Mouse (Mus musculus): ENCODE data around the gene Lrrc59. TPM values are rescaled to one million over a fixed set of nuclear protein-coding genes. Genes with fewer than 3 reads are reported as not detected.

Lrrc59 gene
- total and polyA plus RNA-seq, 3 experiments = 324 to 493 (median 325) TPM

GRCm38 (mm10) chr11:94634431-94634830 lies 4.9 kb downstream of the Lrrc59 start:
- Histone ChIP-seq H3K9me3 (replicated peaks; ENCODE audit: low read length) (no peaks in the 10 kb centered on the region), H3K4me2 (ENCODE audit: insufficient read depth, low read depth, poor library complexity, severe bottlenecking) (no peak overlapping the region), H3K36me3 (replicated peaks in 1 of 2; ENCODE audit: control insufficient read depth in 1 of 2, insufficient read depth in 1 of 2, low read length in 1 of 2) (peaks cover 72 to 85% of the 10 kb centered on the region in 2 experiments), H3K9ac (ENCODE audit: insufficient read depth, low read depth) (no peak overlapping the region), H3K4me3 (replicated peaks in 1 of 3; ENCODE audit: low read depth in 2 of 3, low read length in 2 of 3, poor library complexity in 1 of 3) (no peak overlapping the region), H3K27me3 (replicated peaks) (no peaks in the 10 kb centered on the region), H3K79me2 (replicated peaks; ENCODE audit: control insufficient read depth, extremely low read depth, insufficient read depth, poor library complexity, severe bottlenecking) (peaks cover 52% of the 10 kb centered on the region), H3K27ac (ENCODE audit: insufficient read depth, low read depth) (no peak overlapping the region), H3K4me1 (ENCODE audit: control insufficient read depth in 1 of 2, insufficient read depth in 2 of 2) (peaks cover 2 to 29% of the 10 kb centered on the region in 2 experiments; a peak in 2 of 4 replicates)
- no peak for DNase-seq (ENCODE audit: extremely low read depth)
- in situ Hi-C loops (cut with MboI; ENCODE audit: low pct_ligation_motif_present, low pct_unique_long_range_greater_than_20kb, low sequenced_read_pairs) = no loop called here
- TF ChIP-seq NELFE (IDR thresholded peaks at IDR 0.05; ENCODE audit: low read depth, low read length) (no peak), USF1 (IDR thresholded peaks at IDR 0.05; ENCODE audit: low read depth, low read length) (no peak), UBTF (IDR thresholded peaks at IDR 0.05; ENCODE audit: low read depth, low read length) (no peak), ZMIZ1 (IDR thresholded peaks at IDR 0.05; ENCODE audit: low read depth, low read length) (no peak), MAX (IDR thresholded peaks at IDR 0.05; ENCODE audit: low read length) (no peak), MAFK (IDR thresholded peaks at IDR 0.05; ENCODE audit: insufficient replicate concordance, low read length) (no peak), MEF2A (IDR thresholded peaks at IDR 0.05; ENCODE audit: borderline replicate concordance, low read depth, low read length) (no peak), MYC (IDR thresholded peaks at IDR 0.05; ENCODE audit: low read depth, low read length) (no peak), ZKSCAN1 (IDR thresholded peaks at IDR 0.05; ENCODE audit: borderline replicate concordance, low read depth, low read length) (no peak), SMC3 (IDR thresholded peaks at IDR 0.05; ENCODE audit: low read depth, low read length) (no peak), EP300 (IDR thresholded peaks at IDR 0.05; ENCODE audit: low read length) (no peak), TCF12 (IDR thresholded peaks at IDR 0.05; ENCODE audit: low read depth, low read length) (no peak), GABPA (IDR thresholded peaks at IDR 0.05; ENCODE audit: insufficient replicate concordance, low read depth, low read length) (no peak), PAX5 (IDR thresholded peaks at IDR 0.05; ENCODE audit: low read length) (no peak)
- dilution Hi-C loops (cut with MboI; ENCODE audit: extremely low pct_ligation_motif_present, extremely low pct_unique_long_range_greater_than_20kb, low sequenced_read_pairs) = no loop called here

- Histone ChIP-seq H3K9ac (ENCODE audit: insufficient read depth, low read depth) (no peak overlapping the region), H3K4me1 (ENCODE audit: control insufficient read depth in 1 of 2, insufficient read depth in 2 of 2) (no peaks in the 10 kb centered on the region), H3K27ac (ENCODE audit: insufficient read depth, low read depth) (no peak overlapping the region), H3K27me3 (replicated peaks) (no peaks in the 10 kb centered on the region), H3K79me2 (replicated peaks; ENCODE audit: control insufficient read depth, extremely low read depth, insufficient read depth, poor library complexity, severe bottlenecking) (no peaks in the 10 kb centered on the region), H3K36me3 (replicated peaks in 1 of 2; ENCODE audit: control insufficient read depth in 1 of 2, insufficient read depth in 1 of 2, low read length in 1 of 2) (peaks cover 82 to 93% of the 10 kb centered on the region in 2 experiments), H3K4me2 (ENCODE audit: insufficient read depth, low read depth, poor library complexity, severe bottlenecking) (no peak overlapping the region), H3K9me3 (replicated peaks; ENCODE audit: low read length) (peaks cover 5% of the 10 kb centered on the region), H3K4me3 (replicated peaks in 1 of 3; ENCODE audit: low read depth in 2 of 3, low read length in 2 of 3, poor library complexity in 1 of 3) (no peak overlapping the region)
- in situ Hi-C loops (cut with MboI; ENCODE audit: low pct_ligation_motif_present, low pct_unique_long_range_greater_than_20kb, low sequenced_read_pairs) = no loop called here
- no peak for DNase-seq (ENCODE audit: extremely low read depth)
- dilution Hi-C loops (cut with MboI; ENCODE audit: extremely low pct_ligation_motif_present, extremely low pct_unique_long_range_greater_than_20kb, low sequenced_read_pairs) = no loop called here
- TF ChIP-seq POLR2AphosphoS2 (IDR thresholded peaks at IDR 0.05; ENCODE audit: low read depth, low read length) (peak; percentile 43; the same call in 1 of the 2 replicates), MEF2A (IDR thresholded peaks at IDR 0.05; ENCODE audit: borderline replicate concordance, low read depth, low read length) (no peak), MAZ (IDR thresholded peaks at IDR 0.05; ENCODE audit: low read depth, low read length) (no peak), RCOR1 (conservative IDR thresholded peaks at IDR 0.05; ENCODE audit: low read depth, low read length) (no peak), MXI1 (IDR thresholded peaks at IDR 0.05; ENCODE audit: low read depth, low read length) (no peak), TCF12 (IDR thresholded peaks at IDR 0.05; ENCODE audit: low read depth, low read length) (no peak), JUND (conservative IDR thresholded peaks at IDR 0.05; ENCODE audit: low read depth, low read length) (no peak), CTCF (conservative IDR thresholded peaks at IDR 0.05 in 1 of 2, IDR thresholded peaks at IDR 0.05 in 1 of 2; ENCODE audit: low read depth in 2 of 2, low read length in 2 of 2) (peak in 1 of 2 experiments; percentile 15; a peak in 1 of 4 replicates), POLR2A (IDR thresholded peaks at IDR 0.05; ENCODE audit: low read depth, low read length) (no peak; the same call in 1 of the 2 replicates)
These were observed 15.1 kb downstream of the Lrrc59 start for GRCm38 (mm10) chr11:94644461-94645219.
